Mouse (Mus musculus) adrenal gland (tissue): ENCODE measurements at regions not wholly inside any gene's neighbourhood (a gene's known extent, or its start where the extent isn't known, plus 50 kb on each side); places are given as distances from the start of the nearest gene placed in this dataset.

Experiments used
- intact Hi-C: fragments of 180-260 bp; cut with DNase I; formaldehyde crosslinking; loops from one replicate; pipeline ENCODE4 v1.15.1; 2025

- intact Hi-C loops: no loop called here
Measured at GRCm38 (mm10) chr14:109583084-109583483, 669.1 kb upstream of the Slitrk1 start.

DNA sequence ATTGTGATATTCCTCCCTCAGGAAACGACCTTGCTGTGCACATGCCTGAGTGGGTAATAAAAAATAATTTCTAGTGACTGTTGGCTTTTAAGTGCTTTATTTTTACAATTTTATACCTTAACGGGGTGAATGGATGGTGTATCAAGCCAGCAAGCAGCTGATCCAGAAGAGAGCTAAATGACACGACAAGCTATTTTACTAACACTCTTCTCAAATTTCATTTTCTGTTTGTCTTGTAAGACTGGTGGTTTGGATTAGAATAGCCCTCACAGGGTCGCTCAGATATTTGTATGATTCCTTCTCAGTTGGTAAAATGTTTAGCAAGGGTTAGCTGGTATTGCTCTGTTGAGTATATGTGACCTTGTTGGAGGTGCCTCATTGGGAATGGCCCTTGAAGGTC, 665.7 kb upstream of the Slitrk1 start:
- intact Hi-C loops: no loop called here

DNA sequence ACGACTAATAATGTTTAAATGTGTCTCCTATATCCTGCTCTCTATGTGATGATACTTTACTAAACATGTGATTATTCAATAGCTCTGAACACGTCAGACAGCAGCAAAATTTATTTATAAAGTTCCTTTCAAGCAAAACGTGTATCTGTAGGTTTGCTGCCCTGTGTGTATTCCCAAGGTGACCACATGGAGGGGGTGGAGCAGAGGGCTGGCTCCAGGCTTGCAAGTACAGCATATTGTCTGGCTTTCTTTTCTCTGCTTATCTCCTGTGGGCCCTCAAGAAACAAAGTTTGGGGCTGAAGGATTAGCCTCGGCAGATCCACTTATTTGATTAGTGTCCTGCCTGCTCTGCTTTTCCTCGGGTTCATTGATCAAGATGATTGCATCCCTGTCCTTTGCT, 636.6 kb upstream of the Slitrk1 start:
- intact Hi-C loops: no loop called here

- intact Hi-C loops: loop anchor here (10.0 kb wide), 1 partner anchor 420 kb away; no protein-coding TSS in a partner anchor
Measured at GRCm38 (mm10) chr14:109514920-109515319, 601.0 kb upstream of the Slitrk1 start.
